Mouse (Mus musculus) retina, embryonic 14.5 days (tissue): ENCODE data around the gene Lbhd1.
"Not testable (repeated sequence)": the region's sequence is repeated elsewhere in the genome, so short reads cannot be mapped to it uniquely, and the experiment has no call there.

Experiments used
- DNase-seq: peaks from one replicate; pipeline ENCODE4 v3.0.0-alpha.2; 2015; ENCODE audit warnings: low spot score

The Lbhd1 gene

GRCm38 (mm10) chr19:8883616-8884015, at the start of gene Lbhd1, which contains the start of gene Gm49403:
Lbhd1 (plus strand) TSS chr19:8883732.
Gm49403 (plus strand) TSS chr19:8883930.
- DNase-seq = no peak

- DNase-seq = not testable (repeated sequence)
These were observed 47.2 kb upstream of the Lbhd1 start for GRCm38 (mm10) chr19:8836327-8836726.

GRCm38 (mm10) chr19:8837251-8837791, 46.2 kb upstream of the Lbhd1 start, which contains the start of gene Bscl2:
Bscl2 (plus strand) TSS chr19:8837467.
- peak; percentile 89 for DNase-seq

- peak; percentile 39 for DNase-seq
These were observed 45.3 kb upstream of the Lbhd1 start for GRCm38 (mm10) chr19:8838041-8838730.

GRCm38 (mm10) chr19:8839103-8839907, 44.2 kb upstream of the Lbhd1 start, which contains the start of gene Gng3:
Gng3 (minus strand) TSS chr19:8839194.
- DNase-seq = peak; percentile 76

GRCm38 (mm10) chr19:8839908-8840791, 43.4 kb upstream of the Lbhd1 start:
- DNase-seq = peak; percentile 80

- no peak for DNase-seq
These were observed 42.5 kb upstream of the Lbhd1 start for GRCm38 (mm10) chr19:8841012-8841411.

GRCm38 (mm10) chr19:8842961-8843360, 40.6 kb upstream of the Lbhd1 start:
- DNase-seq = no peak

- DNase-seq = peak; percentile 94
These were observed 39.0 kb upstream of the Lbhd1 start for GRCm38 (mm10) chr19:8844371-8845129.

GRCm38 (mm10) chr19:8848356-8848755, 35.2 kb upstream of the Lbhd1 start:
- DNase-seq = no peak

GRCm38 (mm10) chr19:8850402-8850901, 33.1 kb upstream of the Lbhd1 start, which contains the start of gene Lrrn4cl:
Lrrn4cl (plus strand) TSS chr19:8850768.
- peak; percentile 43 for DNase-seq

GRCm38 (mm10) chr19:8851639-8852038, 31.9 kb upstream of the Lbhd1 start:
- DNase-seq = no peak

GRCm38 (mm10) chr19:8852236-8852928, 31.1 kb upstream of the Lbhd1 start:
- no peak for DNase-seq

- no peak for DNase-seq
These were observed 30.4 kb upstream of the Lbhd1 start for GRCm38 (mm10) chr19:8853117-8853516.

- DNase-seq = peak; percentile 61
These were observed 25.8 kb upstream of the Lbhd1 start for GRCm38 (mm10) chr19:8857689-8858088.

- DNase-seq = peak; percentile 30
These were observed 24.5 kb upstream of the Lbhd1 start for GRCm38 (mm10) chr19:8859018-8859417.

- DNase-seq = no peak
These were observed 19.3 kb upstream of the Lbhd1 start for GRCm38 (mm10) chr19:8864265-8864664.

- DNase-seq = not testable (repeated sequence)
These were observed 13.2 kb upstream of the Lbhd1 start for GRCm38 (mm10) chr19:8870381-8870780.

GRCm38 (mm10) chr19:8870838-8871237, 12.7 kb upstream of the Lbhd1 start:
- DNase-seq = no peak
